9 mouse cellular contexts compared by ENCODE assay signal in genomic region chr14:105474991-105475553, GRCm38 (mm10).
DNase-seq lines count a peak whose midpoint lies in the region; ATAC-seq lines count a peak whose summit lies in the region.
"Had no signal": no experiment of that assay in that cellular context is flagged by ENCODE, and none has a peak within 500 bp of the region (broad histone marks: within the 10 kb centered on the region; RNA-seq: fewer than 3 reads in every experiment).

No protein-coding gene starts in this region.

- H3K27me3 ChIP-seq in neural tube, embryonic 15.5 days (replicated peaks): no peaks in the 10 kb centered on the region
- H3K27me3 ChIP-seq in hindbrain, embryonic 12.5 days: no peaks in the 10 kb centered on the region
- H3K27me3 ChIP-seq: limb, embryonic 13.5 days had no signal

- DNase-seq in frontal cortex, postnatal 25 days (ENCODE audit: low spot score in 2 of 2): no peak
- peak; percentile 17 for DNase-seq in urinary bladder, postnatal 14 days (ENCODE audit: low spot score)
- no peak for DNase-seq in urinary bladder, adult 18-20 months (ENCODE audit: low spot score in 2 of 2)
- DNase-seq in kidney, postnatal 25 days: peak; percentile 36 to 59
- peak; percentile 37 for DNase-seq in retina, embryonic 14.5 days (ENCODE audit: low spot score)

- no peak overlapping the region for H3K4me3 ChIP-seq in neural tube, embryonic 15.5 days (replicated peaks)
- H3K4me3 ChIP-seq in hindbrain, embryonic 12.5 days: no peak overlapping the region
- H3K4me3 ChIP-seq: limb, embryonic 13.5 days had no signal

- no peak overlapping the region for H3K9ac ChIP-seq in neural tube, embryonic 15.5 days (replicated peaks)
- H3K9ac ChIP-seq in hindbrain, embryonic 12.5 days: no peak overlapping the region
- H3K9ac ChIP-seq: limb, embryonic 13.5 days had no signal

- H3K4me1 ChIP-seq in neural tube, embryonic 15.5 days: no peaks in the 10 kb centered on the region
- H3K4me1 ChIP-seq in hindbrain, embryonic 12.5 days: no peaks in the 10 kb centered on the region

- H3K36me3 ChIP-seq in neural tube, embryonic 15.5 days: no peaks in the 10 kb centered on the region
- no peaks in the 10 kb centered on the region for H3K36me3 ChIP-seq in hindbrain, embryonic 12.5 days
- H3K36me3 ChIP-seq: limb, embryonic 13.5 days had no signal

- H3K9me3 ChIP-seq in neural tube, embryonic 15.5 days (replicated peaks): no peaks in the 10 kb centered on the region
- H3K9me3 ChIP-seq in hindbrain, embryonic 12.5 days (replicated peaks): no peaks in the 10 kb centered on the region
- H3K9me3 ChIP-seq: limb, embryonic 13.5 days had no signal

- ATAC-seq in frontal cortex, adult (ENCODE audit: low TSS enrichment): peak; percentile 97
- ATAC-seq in neural tube, embryonic 15.5 days (ENCODE audit: low FRiP score): no peak; the same call in 1 of the 2 replicates
- no peak for ATAC-seq in hindbrain, embryonic 12.5 days (ENCODE audit: low FRiP score)

- no peak overlapping the region for H3K27ac ChIP-seq in neural tube, embryonic 15.5 days (replicated peaks)
- H3K27ac ChIP-seq in hindbrain, embryonic 12.5 days: no peak overlapping the region
- H3K27ac ChIP-seq: limb, embryonic 13.5 days had no signal

- H3K4me2 ChIP-seq in neural tube, embryonic 15.5 days: no peak overlapping the region
- H3K4me2 ChIP-seq in hindbrain, embryonic 12.5 days (replicated peaks): no peak overlapping the region
- H3K4me2 ChIP-seq: limb, embryonic 13.5 days had no signal

Comparison
In these comparisons a context has a peak if more than half of its experiments do, and no peak if none do; other contexts are left out.
1. DNase-seq: peak in urinary bladder, postnatal 14 days (single experiment), kidney, postnatal 25 days (2 of 2) and retina, embryonic 14.5 days (single experiment); none in frontal cortex, postnatal 25 days (0 of 2) and urinary bladder, adult 18-20 months (0 of 2).